Mouse (Mus musculus) heart, adult 11 months (tissue): ENCODE data around the gene Zfp493.
A peak's percentile ranks its signal among the peaks of the same experiment; 100 is the strongest.
"Not testable (repeated sequence)": the region's sequence is repeated elsewhere in the genome, so short reads cannot be mapped to it uniquely, and the experiment has no call there.

ENCODE experiments used
- DNase-seq: peaks from one replicate; pipeline ENCODE4 v3.0.0; 2022

Zfp493 gene

DNA sequence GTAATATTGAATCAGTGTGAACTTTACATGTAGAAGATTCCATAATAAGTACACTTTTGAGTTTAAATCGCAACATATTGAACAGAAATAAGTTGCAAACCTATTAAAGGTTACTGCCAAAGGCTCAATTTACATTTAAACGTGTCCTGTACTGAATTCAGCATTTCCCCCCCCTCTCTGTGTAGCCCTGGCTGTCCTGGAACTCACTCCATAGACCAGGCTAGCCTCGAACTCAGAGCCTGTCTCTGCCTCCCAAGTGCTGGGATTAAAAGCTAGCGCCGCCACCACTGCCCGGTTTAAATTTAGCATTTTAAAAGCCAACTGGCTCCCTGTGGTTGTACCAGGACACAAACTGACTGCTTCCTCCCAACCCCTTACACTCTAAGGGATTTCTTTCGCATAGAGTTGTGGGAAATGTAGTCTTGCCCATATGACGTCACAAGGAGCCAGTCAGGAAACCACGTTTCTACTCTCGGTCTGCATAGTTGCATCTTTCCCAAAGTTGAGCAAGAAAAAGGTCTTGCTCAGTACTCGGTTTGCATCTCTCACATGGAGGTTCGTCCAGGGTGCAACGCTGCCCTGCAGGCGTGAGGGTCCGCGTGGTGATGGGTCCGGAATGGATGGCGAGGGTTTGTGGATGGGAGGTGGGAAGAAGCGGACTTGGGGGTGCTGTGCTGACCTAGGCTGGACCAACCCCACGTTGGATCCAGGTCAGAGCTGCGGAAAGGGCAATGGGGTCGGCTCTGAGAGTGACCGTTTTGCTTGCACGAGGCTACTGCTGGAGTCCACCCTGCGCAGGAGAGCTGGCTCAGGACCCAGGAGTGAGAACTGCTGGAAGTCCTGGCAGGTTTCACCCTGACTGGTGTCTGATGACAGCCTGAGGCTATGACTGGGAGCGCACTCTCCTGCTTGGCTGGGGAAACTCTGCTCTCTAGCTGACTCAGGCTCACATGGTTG is at the start of gene Zfp493:
TSS of gene Zfp493 (plus strand) at position 429 of the 957 bp plus-strand sequence.
- peak; percentile 97 for DNase-seq

DNA sequence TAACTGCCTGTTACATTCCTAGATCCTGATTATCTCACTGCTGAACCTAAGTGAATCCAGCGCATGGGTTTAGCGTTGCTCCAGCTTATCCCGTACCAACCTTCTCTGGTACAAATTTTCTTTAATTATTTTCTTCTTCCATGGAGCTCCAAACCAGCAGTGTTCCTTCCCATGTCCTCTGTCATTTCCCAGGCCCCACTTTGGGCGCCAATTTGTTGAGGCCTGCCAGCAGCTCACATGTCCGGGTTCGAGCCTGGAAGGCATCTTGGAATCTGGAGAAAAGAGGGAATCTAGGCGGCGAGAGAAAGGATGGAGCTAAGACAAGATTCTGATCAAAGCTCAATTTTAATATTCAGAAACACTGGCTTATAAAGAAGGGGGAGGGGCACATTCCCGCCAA is 45.1 kb upstream of the Zfp493 start:
- not testable (repeated sequence) for DNase-seq

GRCm38 (mm10) chr13:67742941-67743340 is 36.6 kb upstream of the Zfp493 start:
- no peak for DNase-seq

DNA sequence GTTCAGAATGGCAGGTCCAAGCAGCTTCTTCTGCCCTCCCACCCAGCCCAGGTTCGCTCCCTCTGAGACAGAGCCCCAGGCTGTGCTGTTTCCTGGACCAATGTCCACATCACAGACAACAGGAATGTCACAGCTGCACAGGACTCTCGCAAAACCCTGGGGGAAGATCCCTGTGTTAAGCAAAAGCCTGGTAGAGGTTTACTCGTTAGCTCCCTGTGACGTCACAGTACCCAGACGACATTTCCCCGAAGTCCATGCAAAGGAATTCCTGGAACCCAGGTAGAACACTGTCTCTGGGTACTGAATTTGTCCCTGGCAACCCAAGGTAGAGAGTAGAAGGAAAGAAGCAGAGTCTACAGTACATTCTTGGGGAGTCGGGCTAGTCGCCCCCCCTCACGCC is 35.6 kb upstream of the Zfp493 start:
- DNase-seq: peak; percentile 74

- DNase-seq: peak; percentile 96
These were observed 24.9 kb upstream of the Zfp493 start, which contains the start of gene Zfp85 for GRCm38 (mm10) chr13:67754333-67755306. TSS of gene Zfp85 (minus strand) at chr13:67755228.

DNA sequence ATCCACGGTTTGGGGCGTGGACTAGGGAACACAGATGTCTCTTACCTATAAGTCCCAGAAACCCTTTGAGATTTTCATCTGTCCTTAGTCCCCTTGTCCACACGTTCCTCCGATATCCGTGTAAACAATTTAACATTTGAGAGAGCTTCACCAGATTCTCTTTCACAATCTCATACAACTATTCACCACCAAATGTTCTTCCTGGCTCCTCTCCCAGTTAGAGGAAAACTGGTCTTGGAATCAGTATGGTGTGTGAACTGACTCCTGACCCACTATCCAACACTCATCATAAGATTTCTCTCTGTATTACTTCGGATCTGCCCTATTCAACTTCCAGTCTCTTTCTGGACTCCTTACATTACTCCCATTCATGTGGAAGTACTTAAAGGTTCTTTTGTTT is 23.7 kb upstream of the Zfp493 start:
- no peak for DNase-seq

DNA sequence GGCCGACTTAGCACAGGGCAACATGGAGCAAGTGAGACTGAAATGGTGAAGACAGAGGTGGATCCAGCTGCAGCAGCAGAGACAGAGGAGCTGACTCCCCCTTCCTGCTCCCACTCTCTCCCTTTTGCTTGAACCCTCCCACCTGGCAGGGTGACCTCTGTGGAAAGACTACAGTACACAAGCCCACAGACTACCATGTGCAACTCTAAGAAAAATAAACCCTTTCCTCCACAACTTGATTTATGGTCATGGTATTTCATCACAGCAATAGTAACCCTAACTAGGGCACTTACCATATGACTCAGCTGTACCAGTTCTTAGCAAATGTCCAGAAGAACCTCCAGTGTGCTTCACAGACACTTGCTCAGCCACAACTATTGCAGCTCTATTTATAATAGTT is 19.5 kb upstream of the Zfp493 start:
- DNase-seq: no peak

GRCm38 (mm10) chr13:67763031-67763768 is 16.3 kb upstream of the Zfp493 start:
- DNase-seq: no peak

- peak; percentile 68 for DNase-seq
These were observed 12.5 kb downstream of the Zfp493 start for GRCm38 (mm10) chr13:67791921-67792455.

DNA sequence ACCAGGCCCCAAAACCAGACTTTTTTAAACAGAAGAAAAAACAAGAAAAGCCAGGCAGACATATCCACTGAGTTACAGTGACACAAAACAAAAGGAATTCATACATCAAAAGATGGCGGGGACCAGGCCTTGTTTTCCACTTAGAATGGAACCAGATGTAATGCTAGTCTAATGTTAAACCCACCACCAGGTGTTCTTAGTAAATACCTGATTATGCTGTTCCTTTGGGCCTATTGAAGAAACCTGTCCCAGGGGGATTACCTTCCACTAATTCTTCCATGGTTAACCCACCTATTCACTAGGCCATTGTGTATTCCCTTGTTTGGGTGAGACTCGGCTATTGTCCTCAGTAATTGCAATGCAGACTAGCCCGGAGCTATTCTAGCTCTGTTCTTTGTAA is 19.1 kb downstream of the Zfp493 start:
- no peak for DNase-seq

- DNase-seq: not testable (repeated sequence)
These were observed 19.7 kb downstream of the Zfp493 start for GRCm38 (mm10) chr13:67799151-67799550.

DNA sequence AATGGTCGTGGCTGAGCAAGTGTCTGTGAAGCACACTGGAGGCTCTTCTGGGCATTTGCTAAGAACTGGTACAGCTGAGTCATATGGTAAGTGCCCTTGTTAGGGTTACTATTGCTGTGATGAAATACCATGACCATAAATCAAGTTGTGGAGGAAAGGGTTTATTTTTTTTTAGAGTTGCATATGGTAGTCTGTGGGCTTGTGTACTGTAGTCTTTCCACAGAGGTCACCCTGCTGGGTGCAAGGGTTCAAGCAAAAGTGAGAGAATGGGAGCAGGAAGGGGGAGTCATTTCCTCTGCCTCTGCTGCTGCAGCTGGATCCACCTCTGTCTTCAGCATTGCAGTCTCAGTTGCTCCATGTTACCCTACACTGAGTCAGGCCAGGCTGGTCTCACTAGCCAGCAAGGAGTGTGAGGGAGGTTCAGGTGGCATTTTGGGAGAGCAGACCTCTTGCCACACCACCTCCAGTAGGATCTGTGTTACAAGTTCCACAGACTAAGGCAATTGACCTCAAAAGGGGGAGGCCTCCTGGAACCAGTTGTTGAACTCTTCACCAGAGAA is 32.2 kb downstream of the Zfp493 start:
- peak; percentile 60 for DNase-seq

DNA sequence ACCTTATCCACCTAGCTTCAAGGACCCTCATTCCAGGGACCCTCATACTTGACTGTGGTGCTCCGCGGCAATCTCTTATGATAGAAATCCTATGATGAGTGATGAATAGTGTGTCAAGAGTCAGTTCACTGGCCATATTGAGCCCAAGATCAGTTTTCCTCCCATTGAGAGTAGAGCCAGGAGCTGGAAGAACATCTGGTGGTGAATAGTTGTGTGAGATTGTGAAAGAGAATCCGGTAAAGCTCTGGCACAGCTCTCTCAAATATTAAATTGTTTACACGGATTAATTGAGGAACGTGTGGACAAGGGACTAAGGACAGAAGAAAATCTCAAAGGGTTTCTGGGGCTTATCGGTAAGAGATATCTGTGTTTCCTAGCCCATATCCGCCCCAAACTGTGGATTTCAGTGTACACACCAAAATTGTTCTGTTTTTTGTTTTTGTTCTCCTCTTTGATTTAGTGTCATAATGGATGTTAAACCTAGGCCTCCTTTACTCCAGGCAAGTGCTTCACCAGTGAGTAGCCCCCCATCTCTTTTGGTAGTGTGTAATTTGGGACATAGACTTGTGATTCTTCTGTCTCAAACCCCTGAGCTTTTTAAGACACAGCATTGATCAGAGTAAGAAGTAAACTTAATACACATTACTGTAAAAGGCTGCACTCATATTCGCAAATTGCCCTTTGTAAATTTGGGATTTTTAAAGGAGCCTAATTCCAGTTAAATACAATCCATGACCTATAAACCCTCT is 33.6 kb downstream of the Zfp493 start:
- DNase-seq: peak; percentile 36

- DNase-seq: peak; percentile 98
These were observed 34.5 kb downstream of the Zfp493 start, which contains the start of gene Zfp273 for GRCm38 (mm10) chr13:67813710-67814660. TSS of gene Zfp273 (plus strand) at chr13:67813740.

DNA sequence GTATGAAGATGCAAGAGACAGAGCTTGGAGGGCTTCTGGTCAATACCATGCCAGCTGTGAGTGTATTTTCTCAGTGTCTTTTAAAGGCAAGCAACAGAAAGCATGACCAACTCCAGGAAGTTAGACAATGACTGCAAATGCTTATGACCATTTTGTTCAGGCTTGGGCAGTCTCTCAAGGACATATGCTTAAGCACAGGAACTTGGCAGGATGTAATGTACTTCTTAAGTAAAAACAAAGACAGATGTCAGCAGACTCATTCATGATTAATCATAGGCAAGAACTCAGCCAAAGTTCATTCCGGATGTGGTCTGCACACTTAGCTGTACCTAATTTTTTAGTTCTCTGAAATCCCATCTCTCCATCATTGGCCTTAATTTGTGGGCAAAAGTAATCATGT is 39.1 kb downstream of the Zfp493 start:
- DNase-seq: peak; percentile 3

GRCm38 (mm10) chr13:67830911-67831336 is 51.4 kb downstream of the Zfp493 start, which contains the start of gene Gm10037:
TSS of gene Gm10037 (plus strand) at chr13:67831106.
- DNase-seq: peak; percentile 93

GRCm38 (mm10) chr13:67833137-67833536 is 53.6 kb downstream of the Zfp493 start:
- DNase-seq: not testable (repeated sequence)
